Mouse (Mus musculus) hindbrain, embryonic 13.5 days (tissue): ENCODE results near the gene Dip2b. TPM values are rescaled to one million over a fixed set of nuclear protein-coding genes. Genes with fewer than 3 reads are reported as not detected.

Experiments used
- ATAC-seq: fragments of 200-750 bp; cut with Nextera tagmentation; 2 replicates; pipeline ENCODE4 v1.8.0; 2017; ENCODE audit warnings: moderate TSS enrichment; ENCODE audit not compliant: low FRiP score
- H3K27ac ChIP-seq: fragments of 300-500 bp; sonication (generic); 2 replicates; pipeline ENCODE4 v1.5.1; 2015; ENCODE audit warnings: inconsistent platforms, mild to moderate bottlenecking, moderate library complexity
- H3K27me3 ChIP-seq: fragments of 300-500 bp; sonication (generic); 2 replicates; pipeline ENCODE4 v1.6.1; 2015; ENCODE audit warnings: mild to moderate bottlenecking, inconsistent platforms
- H3K36me3 ChIP-seq: fragments of 300-500 bp; sonication (generic); 2 replicates; pipeline ENCODE4 v1.6.1; 2015; ENCODE audit warnings: mild to moderate bottlenecking, inconsistent platforms
- H3K4me1 ChIP-seq: fragments of 300-500 bp; sonication (generic); replicated peaks from 2 replicates; pipeline ENCODE4 v1.6.1; 2015; ENCODE audit warnings: inconsistent platforms
- H3K4me2 ChIP-seq: fragments of 300-500 bp; sonication (generic); 2 replicates; pipeline ENCODE4 v1.6.1; 2015; ENCODE audit warnings: inconsistent platforms, mild to moderate bottlenecking, moderate library complexity
- H3K4me3 ChIP-seq: fragments of 300-500 bp; sonication (generic); 2 replicates; pipeline ENCODE4 v1.5.1; 2015; ENCODE audit warnings: mild to moderate bottlenecking, inconsistent platforms
- H3K9ac ChIP-seq: fragments of 300-500 bp; sonication (generic); 2 replicates; pipeline ENCODE4 v1.6.1; 2015; ENCODE audit warnings: mild to moderate bottlenecking, inconsistent platforms
- H3K9me3 ChIP-seq: fragments of 300-500 bp; sonication (generic); 2 replicates; pipeline ENCODE4 v1.6.1; 2016; ENCODE audit warnings: inconsistent platforms
- WGBS: fragments of 180-500 bp; shearing (Covaris S2); methylation state at CpG from one replicate; pipeline ENCODE4 v1.1.7; 2015; 5-methylcytosine and 5-hydroxymethylcytosine counted together
- polyA plus RNA-seq: library from polyadenylated mRNA; unstranded; fragments of >200 nt; fragmentation: Nextera tagmentation; extraction: Ambion mirVana; gene quantifications from 2 replicates; pipeline ENCODE4 v1.2.1, GENCODE M21; 2015

The Dip2b gene
- polyA plus RNA-seq, 1 experiment from 2014 or later: 19.1 TPM

DNA sequence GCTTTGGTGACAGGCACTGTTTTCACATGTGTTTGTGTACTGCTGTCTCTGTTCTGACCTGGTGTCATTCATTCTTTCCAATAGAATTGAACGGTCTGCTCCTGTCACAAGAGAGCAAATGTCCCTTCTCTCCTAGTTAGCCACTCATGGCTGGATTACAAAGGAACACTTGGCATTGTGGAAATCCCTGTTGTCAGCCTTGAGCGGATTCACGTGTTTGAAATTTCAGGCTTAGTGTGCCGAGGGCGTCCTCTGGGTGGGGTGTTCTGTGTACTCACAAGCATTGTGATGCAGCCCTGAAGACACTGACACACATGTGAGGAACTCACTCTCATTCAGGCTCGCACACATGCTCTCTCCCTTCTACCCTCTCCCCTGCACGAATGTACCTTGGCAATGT lies 61.9 kb downstream of the Dip2b start:
- Histone ChIP-seq H3K36me3 (no peaks in the 10 kb centered on the region), H3K4me2 (no peak overlapping the region), H3K27ac (no peak overlapping the region), H3K9me3 (no peaks in the 10 kb centered on the region), H3K9ac (no peak overlapping the region), H3K4me1 (peaks cover 26% of the 10 kb centered on the region), H3K4me3 (no peak overlapping the region), H3K27me3 (no peaks in the 10 kb centered on the region)
- ATAC-seq: no peak
- 49% methylated on average over 7 of the region's 7 CpGs for WGBS

DNA sequence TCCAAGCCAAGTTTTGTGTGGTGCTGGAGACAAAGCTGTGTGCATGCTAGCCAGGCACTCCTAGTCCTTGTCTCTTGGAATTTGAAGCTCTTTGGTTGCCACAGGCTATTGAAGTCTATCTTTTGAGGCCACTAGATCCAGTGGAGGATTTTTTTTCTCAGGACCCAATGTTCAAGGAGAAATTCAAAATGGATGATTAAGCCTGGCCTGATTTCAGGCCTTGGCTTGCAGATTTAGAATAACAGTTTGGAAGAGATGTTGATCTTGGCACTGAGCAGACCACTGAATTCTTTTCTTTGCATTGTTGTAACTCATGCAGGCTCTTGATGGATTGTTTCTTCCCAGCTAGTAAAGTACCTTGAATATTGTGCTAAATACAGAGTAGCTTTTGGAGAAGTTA lies 62.7 kb downstream of the Dip2b start:
- H3K4me2 ChIP-seq: no peak overlapping the region
- no peak overlapping the region for H3K27ac ChIP-seq
- H3K9me3 ChIP-seq: no peaks in the 10 kb centered on the region
- H3K4me1 ChIP-seq: peaks cover 26% of the 10 kb centered on the region
- no peak overlapping the region for H3K4me3 ChIP-seq
- no peaks in the 10 kb centered on the region for H3K27me3 ChIP-seq
- no peak overlapping the region for H3K9ac ChIP-seq
- ATAC-seq: no peak
- H3K36me3 ChIP-seq: no peaks in the 10 kb centered on the region

DNA sequence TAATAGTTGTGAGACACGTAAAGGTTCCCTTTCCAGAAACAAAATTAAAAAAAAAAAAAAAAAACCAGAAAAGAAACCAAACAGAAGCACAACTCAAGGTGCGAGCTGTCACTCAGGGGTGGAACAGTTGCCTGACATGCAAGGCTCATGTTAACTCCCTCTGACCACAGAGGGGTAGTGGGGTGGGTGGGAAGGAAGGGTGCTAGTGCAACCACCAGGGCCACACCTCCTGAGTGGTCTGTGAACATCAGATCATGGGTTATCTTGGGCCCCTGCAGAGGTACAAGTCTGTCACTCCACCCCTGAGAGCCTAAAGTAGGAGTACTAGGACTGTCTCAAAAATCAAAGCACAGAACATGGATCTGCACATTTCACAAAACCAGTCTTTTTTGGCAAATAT lies 65.7 kb downstream of the Dip2b start:
- Histone ChIP-seq H3K9me3 (no peaks in the 10 kb centered on the region), H3K27ac (no peak overlapping the region), H3K9ac (no peak overlapping the region), H3K27me3 (no peaks in the 10 kb centered on the region), H3K4me2 (no peak overlapping the region), H3K36me3 (no peaks in the 10 kb centered on the region), H3K4me1 (peaks cover 26% of the 10 kb centered on the region), H3K4me3 (no peak overlapping the region)
- ATAC-seq: no peak
- 92% methylated on average over 2 of the region's 2 CpGs for whole genome bisulfite sequencing

DNA sequence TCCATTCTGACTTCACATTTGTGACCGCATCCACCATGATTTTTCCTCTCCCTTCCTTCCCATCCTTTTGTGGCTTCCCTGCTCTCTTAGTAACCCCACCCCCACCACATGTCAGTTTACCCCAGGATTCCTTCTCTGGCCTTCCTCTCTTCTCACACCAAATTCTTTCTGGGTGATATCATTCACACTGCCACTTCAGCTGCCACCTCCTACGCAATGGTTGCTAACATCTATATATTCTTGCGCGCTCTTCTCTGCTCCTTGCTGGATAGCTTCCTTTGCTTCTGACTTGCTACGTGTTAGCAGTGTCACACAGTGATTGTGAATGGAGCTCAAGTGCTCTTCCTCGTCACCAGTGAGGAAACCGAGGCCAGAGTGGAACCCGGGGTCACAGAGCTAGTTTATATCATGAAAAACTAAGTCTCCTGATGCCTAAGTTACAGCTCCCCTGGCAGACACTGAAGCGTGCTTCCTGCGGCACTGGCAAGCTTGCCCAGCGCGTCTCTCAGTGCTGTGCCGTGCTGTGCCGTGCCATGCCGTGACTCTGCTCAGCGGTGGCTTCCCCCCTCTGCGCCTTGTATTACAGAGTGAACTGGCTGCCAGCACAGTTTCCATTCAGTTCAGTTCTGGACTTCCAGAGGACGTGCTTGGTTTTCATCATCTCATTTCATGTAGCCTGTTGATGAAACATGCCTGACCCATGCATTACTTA lies 69.8 kb downstream of the Dip2b start:
- H3K27me3 ChIP-seq: no peaks in the 10 kb centered on the region
- H3K4me3 ChIP-seq: no peak overlapping the region
- WGBS: 93% methylated on average over 18 of the region's 18 CpGs
- H3K9ac ChIP-seq: no peak overlapping the region
- H3K9me3 ChIP-seq: no peaks in the 10 kb centered on the region
- no peak overlapping the region for H3K4me2 ChIP-seq
- no peaks in the 10 kb centered on the region for H3K36me3 ChIP-seq
- ATAC-seq: no peak
- H3K27ac ChIP-seq: no peak overlapping the region
- H3K4me1 ChIP-seq: peaks cover 16% of the 10 kb centered on the region

DNA sequence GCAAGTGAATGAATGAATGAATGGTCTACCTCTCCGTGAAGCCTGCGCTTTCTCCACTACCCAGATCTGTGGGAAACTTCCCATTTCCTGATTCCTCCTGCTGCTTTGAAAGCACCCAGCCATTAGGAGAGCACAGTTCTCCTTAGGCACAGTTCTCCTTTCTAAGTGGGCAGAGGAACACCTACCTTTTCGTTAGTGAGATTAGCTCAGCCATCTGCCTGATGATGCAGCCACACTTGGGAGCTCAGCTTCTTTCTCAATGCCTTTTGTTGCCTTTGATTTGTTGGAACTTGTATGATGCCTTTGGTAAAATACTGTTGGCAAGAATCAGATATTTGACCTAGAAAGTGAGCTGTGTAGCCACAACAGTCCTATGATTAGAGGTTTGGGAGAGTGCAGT lies 71.5 kb downstream of the Dip2b start:
- Histone ChIP-seq H3K27ac (no peak overlapping the region), H3K27me3 (no peaks in the 10 kb centered on the region), H3K4me2 (no peak overlapping the region), H3K9ac (no peak overlapping the region), H3K9me3 (no peaks in the 10 kb centered on the region), H3K4me3 (no peak overlapping the region), H3K36me3 (no peaks in the 10 kb centered on the region), H3K4me1 (peaks cover 25% of the 10 kb centered on the region)
- WGBS: 85% methylated on average over 3 of the region's 3 CpGs
- no peak for ATAC-seq

DNA sequence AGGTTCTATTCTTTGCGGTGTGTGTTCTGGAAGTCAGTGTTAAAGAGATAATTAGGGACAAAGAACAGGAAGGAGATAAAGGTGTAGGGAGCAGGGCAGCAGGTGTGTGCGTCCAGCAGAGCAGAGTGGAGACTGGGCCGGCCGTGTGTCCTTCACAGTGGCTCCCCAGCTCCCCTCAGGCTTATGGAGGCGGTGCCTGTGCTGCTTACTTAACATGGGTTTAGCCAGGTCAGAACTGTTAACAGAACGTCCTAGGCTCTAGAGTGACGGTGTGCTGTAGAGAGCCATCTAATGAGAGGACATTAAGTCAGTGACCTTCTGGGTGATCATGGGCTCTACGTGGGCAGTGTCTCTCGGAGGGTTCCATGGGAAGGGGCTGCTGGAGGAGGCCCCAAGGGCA lies 73.4 kb downstream of the Dip2b start:
- Histone ChIP-seq H3K4me1 (peaks cover 25% of the 10 kb centered on the region), H3K27ac (no peak overlapping the region), H3K4me3 (no peak overlapping the region), H3K9ac (no peak overlapping the region), H3K9me3 (no peaks in the 10 kb centered on the region), H3K27me3 (no peaks in the 10 kb centered on the region), H3K4me2 (no peak overlapping the region), H3K36me3 (peaks cover 5% of the 10 kb centered on the region)
- 67% methylated on average over 9 of the region's 9 CpGs for WGBS
- no peak for ATAC-seq

DNA sequence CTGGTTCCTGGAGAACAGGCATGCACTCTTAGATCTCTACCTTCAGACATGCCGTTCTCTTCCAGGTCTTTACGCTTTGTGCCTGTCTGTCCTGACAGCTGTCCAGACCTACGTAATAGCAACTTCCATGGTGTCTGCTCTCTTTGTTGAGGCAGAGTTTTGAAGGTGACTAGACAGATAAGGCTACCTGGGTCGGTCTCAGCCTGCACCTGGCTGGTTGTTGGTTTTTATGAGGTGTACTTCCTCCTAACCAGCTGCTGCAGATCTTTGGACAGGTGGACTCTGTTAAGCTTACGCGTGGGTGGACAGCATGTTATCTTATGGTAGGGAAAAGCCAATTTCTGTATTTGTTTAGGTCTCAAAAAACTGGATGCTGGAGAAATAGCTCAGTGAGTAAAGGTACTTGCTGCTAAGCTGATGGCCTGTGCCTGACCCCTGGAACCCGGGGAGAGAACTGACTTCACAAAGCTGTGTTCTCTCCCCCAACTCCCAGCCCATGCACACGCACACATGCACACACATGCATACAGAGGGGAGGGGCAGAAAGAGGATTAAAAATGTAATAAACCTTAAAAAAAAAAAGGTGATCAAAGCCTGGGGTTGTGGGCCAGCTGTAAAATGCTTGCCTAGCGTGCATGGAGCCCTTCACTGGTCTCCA lies 74.0 kb downstream of the Dip2b start:
- Histone ChIP-seq H3K9ac (no peak overlapping the region), H3K27ac (no peak overlapping the region), H3K4me3 (no peak overlapping the region), H3K9me3 (no peaks in the 10 kb centered on the region), H3K4me2 (no peak overlapping the region), H3K36me3 (peaks cover 9% of the 10 kb centered on the region), H3K4me1 (peaks cover 25% of the 10 kb centered on the region), H3K27me3 (no peaks in the 10 kb centered on the region)
- 90% methylated on average over 9 of the region's 9 CpGs for WGBS
- no peak for ATAC-seq

DNA sequence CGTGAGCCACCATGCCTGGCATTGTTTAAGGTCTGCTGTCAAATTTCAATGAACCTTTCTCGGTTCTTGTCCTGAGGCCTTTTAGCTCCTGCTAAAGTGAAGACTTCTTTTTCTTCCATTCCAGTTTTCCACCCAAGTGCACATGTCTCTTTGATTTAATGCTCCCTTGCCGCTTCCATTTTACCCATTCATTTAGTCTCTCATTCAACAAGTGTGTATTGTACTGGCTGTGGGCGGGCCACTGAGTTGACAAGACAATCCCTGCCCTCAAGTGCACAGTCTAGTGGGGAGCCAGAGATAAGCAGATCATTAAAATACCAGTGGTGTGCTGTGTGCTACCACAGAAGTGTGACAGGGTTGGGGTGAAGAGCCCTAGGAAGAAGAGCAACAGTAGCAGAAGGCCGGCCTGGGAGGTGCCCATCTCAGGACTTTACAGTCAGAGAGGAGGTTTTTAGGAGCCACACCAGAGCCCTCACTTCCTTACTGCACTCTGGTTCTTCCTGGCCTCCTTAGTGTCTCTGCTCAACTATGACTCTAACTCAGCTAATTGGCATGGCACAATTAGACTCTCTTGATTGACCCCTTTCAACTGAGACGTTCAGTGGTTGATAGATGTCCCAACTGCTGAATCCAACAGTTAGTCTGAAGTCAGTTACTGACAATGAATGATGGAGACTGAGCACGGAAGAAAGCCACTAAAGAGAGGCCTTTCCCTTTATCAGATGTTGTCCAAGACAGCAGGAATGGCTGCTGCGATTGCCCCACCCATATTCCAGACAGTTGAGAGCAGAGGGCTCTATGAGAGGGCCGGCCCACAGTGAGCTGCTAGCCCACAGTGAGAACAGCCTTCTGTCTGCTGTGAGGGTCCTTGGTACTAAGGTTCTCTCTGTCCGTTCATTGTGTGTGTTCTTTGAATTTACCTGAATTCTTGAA lies 75.1 kb downstream of the Dip2b start:
- 28% methylated on average over 10 of the region's 10 CpGs for WGBS
- no peak for ATAC-seq
- Histone ChIP-seq H3K4me1 (peaks cover 25% of the 10 kb centered on the region), H3K9ac (no peak overlapping the region), H3K4me3 (no peak overlapping the region), H3K9me3 (no peaks in the 10 kb centered on the region), H3K27me3 (no peaks in the 10 kb centered on the region), H3K36me3 (peaks cover 20% of the 10 kb centered on the region), H3K27ac (no peak overlapping the region), H3K4me2 (no peak overlapping the region)

DNA sequence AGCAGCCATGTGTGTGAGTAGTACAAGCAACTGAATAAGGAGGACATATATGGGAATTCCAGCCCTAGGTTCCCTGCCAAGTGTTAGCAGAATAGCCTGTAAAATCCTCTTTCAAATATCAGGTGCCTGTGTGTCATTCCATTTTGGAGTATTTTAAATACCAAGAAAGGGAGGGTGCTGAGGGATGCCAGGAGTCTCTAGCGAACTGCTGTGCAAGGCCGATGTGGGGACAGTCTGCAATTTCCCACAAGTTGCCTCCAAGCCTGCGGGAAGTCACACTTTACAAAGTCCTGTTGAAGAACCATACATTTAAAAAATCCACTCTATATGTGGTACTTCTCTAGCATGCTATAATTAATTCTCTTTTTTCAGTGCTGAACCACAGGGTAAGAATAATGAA lies 77.0 kb downstream of the Dip2b start:
- Histone ChIP-seq H3K4me2 (no peak overlapping the region), H3K9ac (no peak overlapping the region), H3K36me3 (peaks cover 26% of the 10 kb centered on the region), H3K9me3 (no peaks in the 10 kb centered on the region), H3K27ac (no peak overlapping the region), H3K4me3 (no peak overlapping the region), H3K27me3 (no peaks in the 10 kb centered on the region), H3K4me1 (peaks cover 25% of the 10 kb centered on the region)
- 93% methylated on average over 3 of the region's 3 CpGs for WGBS
- no peak for ATAC-seq

DNA sequence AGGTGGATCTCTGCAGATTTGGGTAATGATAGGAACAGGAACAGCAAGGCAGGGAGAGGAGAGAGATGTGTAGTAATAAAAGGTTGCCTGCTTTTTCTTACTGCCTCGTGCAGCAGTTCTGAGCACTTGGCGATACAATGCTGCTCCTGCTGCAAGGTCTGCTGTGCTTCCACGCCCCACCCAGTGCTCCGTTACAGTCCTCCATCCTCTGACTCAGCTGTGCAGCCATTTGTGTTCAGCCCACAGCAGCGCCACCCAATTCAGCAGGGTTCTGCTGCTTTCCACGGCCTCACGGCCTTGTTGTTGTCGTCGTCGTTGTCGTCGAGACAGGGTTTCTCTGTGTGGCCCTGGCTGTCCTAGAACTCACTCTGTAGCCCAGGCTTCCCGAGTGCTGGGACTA lies 77.9 kb downstream of the Dip2b start:
- H3K4me1 ChIP-seq: peaks cover 25% of the 10 kb centered on the region
- H3K4me3 ChIP-seq: no peak overlapping the region
- no peak overlapping the region for H3K9ac ChIP-seq
- no peaks in the 10 kb centered on the region for H3K9me3 ChIP-seq
- H3K36me3 ChIP-seq: peaks cover 26% of the 10 kb centered on the region
- 89% methylated on average over 13 of the region's 13 CpGs for WGBS
- H3K27me3 ChIP-seq: no peaks in the 10 kb centered on the region
- H3K4me2 ChIP-seq: no peak overlapping the region
- no peak overlapping the region for H3K27ac ChIP-seq
- no peak for ATAC-seq

DNA sequence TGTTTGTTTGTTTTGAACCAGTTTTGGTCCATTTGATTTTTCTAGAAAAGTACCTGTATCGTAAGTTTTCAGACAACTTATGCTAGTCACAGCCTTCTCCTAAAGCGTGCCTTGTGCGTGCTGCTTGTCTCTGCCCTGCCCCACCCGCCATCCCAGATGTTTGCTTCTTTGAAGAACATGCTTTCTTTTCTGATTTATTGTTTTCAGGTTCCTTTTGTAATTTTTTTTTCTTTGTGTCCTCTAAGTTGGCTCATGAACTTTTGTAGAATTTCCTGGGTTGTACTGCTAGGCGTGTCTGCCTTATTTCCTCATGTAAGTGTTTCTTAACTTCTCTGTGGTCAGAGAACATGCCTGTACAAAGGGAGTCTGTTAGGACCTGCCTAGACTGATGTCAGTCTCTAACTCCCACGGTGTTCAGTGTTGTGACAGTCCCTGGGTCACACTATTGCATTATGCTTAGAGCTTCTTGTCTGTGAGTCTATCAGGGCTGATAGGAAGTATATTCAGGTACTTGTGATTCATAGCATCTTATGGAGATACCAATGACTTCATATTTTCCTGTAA lies 80.8 kb downstream of the Dip2b start:
- H3K9me3 ChIP-seq: no peaks in the 10 kb centered on the region
- peaks cover 30% of the 10 kb centered on the region for H3K36me3 ChIP-seq
- H3K27ac ChIP-seq: no peak overlapping the region
- no peaks in the 10 kb centered on the region for H3K27me3 ChIP-seq
- no peak overlapping the region for H3K4me2 ChIP-seq
- 84% methylated on average over 6 of the region's 6 CpGs for WGBS
- H3K4me1 ChIP-seq: peaks cover 11% of the 10 kb centered on the region; the same call in 1 of the 2 replicates
- H3K9ac ChIP-seq: no peak overlapping the region
- H3K4me3 ChIP-seq: no peak overlapping the region
- ATAC-seq: no peak

DNA sequence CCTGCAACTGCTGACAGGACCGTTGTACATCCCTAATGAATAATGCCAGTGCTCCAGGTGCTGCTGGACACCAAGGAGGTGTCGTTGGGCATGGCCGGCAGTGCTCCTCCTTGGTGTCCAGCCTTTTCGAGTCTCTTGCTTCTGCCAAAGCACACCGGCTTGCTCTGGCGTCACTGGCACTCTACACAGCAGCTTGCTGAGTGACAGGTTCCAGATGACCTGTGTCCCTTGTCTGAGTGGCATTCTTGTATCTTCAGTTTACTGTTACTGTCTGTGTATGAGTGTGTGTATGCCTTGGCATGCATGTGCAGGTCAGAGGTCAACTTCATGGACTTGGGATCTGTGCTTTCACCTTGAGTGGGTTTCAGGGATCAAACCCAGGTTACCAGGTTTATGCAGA lies 83.0 kb downstream of the Dip2b start:
- no peak overlapping the region for H3K4me3 ChIP-seq
- no peak for ATAC-seq

More for the DNA sequence above, 83.0 kb downstream of the Dip2b start:
- H3K9me3 ChIP-seq: no peaks in the 10 kb centered on the region
- H3K4me2 ChIP-seq: no peak overlapping the region
- H3K4me1 ChIP-seq: peaks cover 19% of the 10 kb centered on the region
- H3K36me3 ChIP-seq: peaks cover 27% of the 10 kb centered on the region
- WGBS: 90% methylated on average over 6 of the region's 6 CpGs
- H3K27ac ChIP-seq: no peak overlapping the region
- H3K9ac ChIP-seq: no peak overlapping the region
- no peaks in the 10 kb centered on the region for H3K27me3 ChIP-seq
